Mouse (Mus musculus) forebrain, embryonic 14.5 days (tissue): ENCODE measurements around the gene Gm815. TPM values are rescaled to one million over a fixed set of nuclear protein-coding genes. Genes with fewer than 3 reads are reported as not detected.

Source experiments
- ATAC-seq: fragments of 200-750 bp; cut with Nextera tagmentation; 2 replicates; pipeline ENCODE4 v1.8.0; 2017; ENCODE audit warnings: mild to moderate bottlenecking, moderate library complexity
- DNase-seq: peaks from one replicate; pipeline ENCODE4 v3.0.0-alpha.2; 2015; ENCODE audit warnings: low spot score
- H3K27ac ChIP-seq: fragments of 300-500 bp; sonication (generic); 2 replicates; pipeline ENCODE4 v1.5.1; 2014; ENCODE audit warnings: low read depth, mild to moderate bottlenecking, control low read depth, low read length, moderate library complexity
- H3K27me3 ChIP-seq: fragments of 300-500 bp; sonication (generic); replicated peaks from 2 replicates; pipeline ENCODE4 v1.6.1; 2014; ENCODE audit warnings: low read length, control low read depth, mixed read lengths; ENCODE audit not compliant: control insufficient read depth, insufficient read depth
- H3K36me3 ChIP-seq: fragments of 300-500 bp; sonication (generic); 2 replicates; pipeline ENCODE4 v1.6.1; 2014; ENCODE audit warnings: low read length, control low read depth; ENCODE audit not compliant: control insufficient read depth, insufficient read depth
- H3K4me1 ChIP-seq: fragments of 300-500 bp; sonication (generic); 2 replicates; pipeline ENCODE4 v1.6.1; 2014; ENCODE audit warnings: antibody characterized with exemption, low read length, control low read depth; ENCODE audit not compliant: control insufficient read depth, insufficient read depth
- H3K4me2 ChIP-seq: fragments of 300-500 bp; sonication (generic); 2 replicates; pipeline ENCODE4 v1.6.1; 2014; ENCODE audit warnings: mild to moderate bottlenecking, control low read depth, low read length
- H3K4me3 ChIP-seq: fragments of 300-500 bp; sonication (generic); 2 replicates; pipeline ENCODE4 v1.5.1; 2014; ENCODE audit warnings: low read depth, low read length, control low read depth
- H3K9ac ChIP-seq: fragments of 300-500 bp; sonication (generic); 2 replicates; pipeline ENCODE4 v1.6.1; 2014; ENCODE audit warnings: mild to moderate bottlenecking, low read length, control low read depth, moderate library complexity
- H3K9me3 ChIP-seq: fragments of 300-500 bp; sonication (generic); replicated peaks from 2 replicates; pipeline ENCODE4 v1.6.1; 2016; ENCODE audit warnings: low read length, control low read depth, mixed read lengths; ENCODE audit not compliant: control insufficient read depth
- WGBS: fragments of 180-500 bp; shearing (Covaris S2); extraction: QIAGEN DNeasy Blood & Tissue Kit; methylation state at CpG from one replicate; pipeline ENCODE4 v1.1.7; 2014; 5-methylcytosine and 5-hydroxymethylcytosine counted together
- polyA plus RNA-seq: library from polyadenylated mRNA; unstranded; fragments of >200 nt; fragmentation: Nextera tagmentation; extraction: Ambion mirVana; gene quantifications from 2 replicates; pipeline ENCODE4 v1.2.1, GENCODE M21; 2014

Gene Gm815
- polyA plus RNA-seq, 1 experiment from 2014 or later, result not detected

GRCm38 (mm10) chr19:26869591-26869990 lies 16.1 kb upstream of the Gm815 start:
- Histone ChIP-seq H3K4me3 (no peak overlapping the region), H3K4me1 (peaks cover 25% of the 10 kb centered on the region), H3K27me3 (no peaks in the 10 kb centered on the region), H3K36me3 (no peaks in the 10 kb centered on the region), H3K9me3 (no peaks in the 10 kb centered on the region), H3K27ac (no peak overlapping the region), H3K9ac (no peak overlapping the region), H3K4me2 (no peak overlapping the region)
- WGBS, result 50% methylated on average over 3 of the region's 3 CpGs
- ATAC-seq (no peak), DNase-seq (no peak)

GRCm38 (mm10) chr19:26870280-26870679 lies 15.4 kb upstream of the Gm815 start:
- Histone ChIP-seq H3K4me1 (peaks cover 25% of the 10 kb centered on the region), H3K4me2 (no peak overlapping the region), H3K36me3 (no peaks in the 10 kb centered on the region), H3K27ac (no peak overlapping the region), H3K27me3 (no peaks in the 10 kb centered on the region), H3K9ac (no peak overlapping the region), H3K9me3 (no peaks in the 10 kb centered on the region), H3K4me3 (no peak overlapping the region)
- 24% methylated on average over 7 of the region's 7 CpGs for WGBS
- no peak for DNase-seq
- no peak for ATAC-seq

- H3K9me3 ChIP-seq, result no peaks in the 10 kb centered on the region
- no peak overlapping the region for H3K27ac ChIP-seq
- no peak for DNase-seq
Measured at GRCm38 (mm10) chr19:26871096-26871495, 14.6 kb upstream of the Gm815 start.

GRCm38 (mm10) chr19:26872886-26873285 lies 12.8 kb upstream of the Gm815 start:
- no peaks in the 10 kb centered on the region for H3K36me3 ChIP-seq
- H3K4me2 ChIP-seq, result no peak overlapping the region
- peak overlapping the region; percentile 29; the same call in 1 of the 2 replicates for H3K27ac ChIP-seq
- WGBS, result 36% methylated on average over 6 of the region's 6 CpGs
- H3K4me1 ChIP-seq, result peaks cover 32% of the 10 kb centered on the region
- H3K9me3 ChIP-seq, result no peaks in the 10 kb centered on the region
- DNase-seq (peak; percentile 83), ATAC-seq (peak; percentile 58; the same call in 1 of the 2 replicates)
- no peak overlapping the region for H3K4me3 ChIP-seq
- no peak overlapping the region for H3K9ac ChIP-seq
- H3K27me3 ChIP-seq, result no peaks in the 10 kb centered on the region

More at GRCm38 (mm10) chr19:26871096-26871495, 14.6 kb upstream of the Gm815 start:
- Histone ChIP-seq H3K27me3 (no peaks in the 10 kb centered on the region), H3K4me1 (peaks cover 19% of the 10 kb centered on the region), H3K36me3 (no peaks in the 10 kb centered on the region), H3K4me3 (no peak overlapping the region), H3K9ac (no peak overlapping the region), H3K4me2 (no peak overlapping the region)
- no peak for ATAC-seq
- 55% methylated on average over 3 of the region's 3 CpGs for WGBS

GRCm38 (mm10) chr19:26875601-26876000 lies 10.1 kb upstream of the Gm815 start:
- Histone ChIP-seq H3K27ac (0 out of 2 replicates have a peak overlapping the region, but pooled peaks have one; percentile 4), H3K36me3 (no peaks in the 10 kb centered on the region), H3K9me3 (no peaks in the 10 kb centered on the region), H3K4me2 (no peak overlapping the region), H3K27me3 (no peaks in the 10 kb centered on the region), H3K9ac (no peak overlapping the region), H3K4me3 (no peak overlapping the region), H3K4me1 (peaks cover 26% of the 10 kb centered on the region)
- DNase-seq, result peak; percentile 56
- peak; percentile 54; the same call in 1 of the 2 replicates for ATAC-seq
- WGBS, result 63% methylated on average over 6 of the region's 6 CpGs

GRCm38 (mm10) chr19:26877180-26877775 lies 8.4 kb upstream of the Gm815 start:
- Histone ChIP-seq H3K4me3 (no peak overlapping the region), H3K27ac (no peak overlapping the region), H3K4me2 (no peak overlapping the region), H3K4me1 (peaks cover 25% of the 10 kb centered on the region), H3K9ac (no peak overlapping the region), H3K27me3 (no peaks in the 10 kb centered on the region), H3K9me3 (no peaks in the 10 kb centered on the region), H3K36me3 (no peaks in the 10 kb centered on the region)
- ATAC-seq (no peak), DNase-seq (no peak)
- WGBS, result 5% methylated on average over 10 of the region's 10 CpGs

- Histone ChIP-seq H3K4me1 (peaks cover 12% of the 10 kb centered on the region; the same call in 1 of the 2 replicates), H3K9me3 (no peaks in the 10 kb centered on the region), H3K4me3 (no peak overlapping the region), H3K36me3 (no peaks in the 10 kb centered on the region), H3K27me3 (no peaks in the 10 kb centered on the region), H3K4me2 (no peak overlapping the region), H3K27ac (no peak overlapping the region), H3K9ac (no peak overlapping the region)
- ATAC-seq, result no peak
- DNase-seq, result no peak
- WGBS, result 91% methylated on average over 4 of the region's 4 CpGs
Measured at GRCm38 (mm10) chr19:26879856-26880255, 5.8 kb upstream of the Gm815 start.

- Histone ChIP-seq H3K4me3 (no peak overlapping the region), H3K27me3 (no peaks in the 10 kb centered on the region), H3K9ac (no peak overlapping the region), H3K4me2 (no peak overlapping the region), H3K9me3 (no peaks in the 10 kb centered on the region), H3K27ac (no peak overlapping the region), H3K4me1 (peaks cover 7% of the 10 kb centered on the region; the same call in 1 of the 2 replicates), H3K36me3 (no peaks in the 10 kb centered on the region)
- DNase-seq (no peak), ATAC-seq (no peak)
- 86% methylated on average over 10 of the region's 10 CpGs for WGBS
Measured at GRCm38 (mm10) chr19:26881866-26882427, 3.7 kb upstream of the Gm815 start.

- Histone ChIP-seq H3K4me1 (no peaks in the 10 kb centered on the region), H3K9ac (no peak overlapping the region), H3K4me3 (no peak overlapping the region), H3K36me3 (no peaks in the 10 kb centered on the region), H3K9me3 (no peaks in the 10 kb centered on the region), H3K27me3 (no peaks in the 10 kb centered on the region), H3K27ac (no peak overlapping the region), H3K4me2 (no peak overlapping the region)
- 74% methylated on average over 9 of the region's 9 CpGs for WGBS
- peak; percentile 70 for DNase-seq
- ATAC-seq, result peak; percentile 48; the same call in 1 of the 2 replicates
Measured at GRCm38 (mm10) chr19:26888171-26888570, 2.5 kb downstream of the Gm815 start.
